Mouse (Mus musculus) limb, embryonic 10.5 days (tissue): ENCODE measurements around the gene Atp1b3. TPM values are rescaled to one million over a fixed set of nuclear protein-coding genes. Genes with fewer than 3 reads are reported as not detected.

ENCODE experiments used
- DNase-seq: peaks from one replicate; pipeline ENCODE4 v3.0.0-alpha.2; 2017; ENCODE audit warnings: low spot score
- H3K27ac ChIP-seq: fragments of 300-500 bp; sonication (generic); 2 replicates; pipeline ENCODE4 v1.5.1; 2016; ENCODE audit warnings: mild to moderate bottlenecking
- H3K27me3 ChIP-seq: fragments of 300-500 bp; sonication (generic); 2 replicates; pipeline ENCODE4 v1.6.1; 2016; ENCODE audit warnings: low read depth, mild to moderate bottlenecking; ENCODE audit not compliant: poor library complexity, severe bottlenecking
- H3K36me3 ChIP-seq: fragments of 300-500 bp; sonication (generic); 2 replicates; pipeline ENCODE4 v1.6.1; 2016; ENCODE audit warnings: mild to moderate bottlenecking, moderate library complexity
- H3K4me1 ChIP-seq: fragments of 300-500 bp; sonication (generic); 2 replicates; pipeline ENCODE4 v1.6.1; 2016
- H3K4me3 ChIP-seq: fragments of 300-500 bp; sonication (generic); 2 replicates; pipeline ENCODE4 v1.5.1; 2016; ENCODE audit warnings: mild to moderate bottlenecking, moderate library complexity
- H3K9me3 ChIP-seq: fragments of 300-500 bp; sonication (generic); replicated peaks from 2 replicates; pipeline ENCODE4 v1.6.1; 2016; ENCODE audit warnings: mild to moderate bottlenecking
- WGBS: fragments of 180-500 bp; shearing (Covaris S2); methylation state at CpG from one replicate; pipeline ENCODE4 v1.1.7; 2016; 5-methylcytosine and 5-hydroxymethylcytosine counted together
- polyA plus RNA-seq: library from polyadenylated mRNA; unstranded; fragments of >200 nt; fragmentation: Nextera tagmentation; extraction: Ambion mirVana; gene quantifications from 2 replicates; pipeline ENCODE4 v1.2.1, GENCODE M21; 2016

Gene Atp1b3
- polyA plus RNA-seq, 1 experiment from 2014 or later = 148 TPM

DNA sequence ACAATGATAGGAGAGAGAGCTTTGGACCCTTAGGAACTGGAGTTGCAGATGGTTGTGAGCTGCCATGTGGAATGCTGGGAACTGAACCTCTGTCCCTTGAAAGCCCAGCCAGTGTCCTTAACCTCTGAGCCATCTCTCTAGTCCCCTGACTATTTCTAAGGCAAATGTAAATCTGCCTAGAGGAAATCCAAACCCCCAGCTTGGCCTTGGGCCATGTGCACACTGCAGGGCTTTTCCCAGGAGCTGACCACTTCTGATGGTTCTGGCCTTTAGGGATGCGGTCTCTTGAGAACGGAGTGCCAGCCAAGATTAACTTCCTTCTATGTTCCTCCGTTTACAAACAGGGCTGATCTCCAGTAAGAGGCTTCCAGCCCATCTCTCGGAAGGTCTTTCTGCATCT, 18.5 kb upstream of the Atp1b3 start:
- no peaks in the 10 kb centered on the region for H3K9me3 ChIP-seq
- peaks cover 30% of the 10 kb centered on the region for H3K4me1 ChIP-seq
- DNase-seq = no peak
- H3K4me3 ChIP-seq = no peak overlapping the region
- H3K36me3 ChIP-seq = no peaks in the 10 kb centered on the region
- no peaks in the 10 kb centered on the region for H3K27me3 ChIP-seq
- no peak overlapping the region for H3K27ac ChIP-seq
- 86% methylated on average over 4 of the region's 4 CpGs for WGBS

DNA sequence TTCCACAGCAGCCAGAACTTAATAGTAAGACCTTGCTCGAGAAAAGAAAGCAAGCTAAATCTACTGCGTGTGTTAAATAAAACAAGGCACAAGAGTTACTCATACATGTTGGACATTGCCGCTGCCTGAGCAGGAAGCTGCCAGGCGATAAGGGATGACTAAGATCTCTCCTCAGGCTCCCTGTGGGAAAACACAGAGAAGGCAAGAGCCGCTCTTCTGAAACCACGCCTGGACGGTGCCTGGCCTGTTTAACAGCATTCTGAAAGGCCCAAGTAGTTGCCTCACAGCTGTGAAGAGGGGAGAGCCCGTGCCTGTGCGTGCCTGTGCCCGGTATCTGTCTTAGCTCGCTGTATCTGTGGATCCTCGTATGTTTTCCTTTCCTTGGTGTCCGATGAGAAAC, 17.2 kb upstream of the Atp1b3 start:
- 79% methylated on average over 13 of the region's 13 CpGs for WGBS
- DNase-seq = no peak
- peaks cover 30% of the 10 kb centered on the region for H3K4me1 ChIP-seq

DNA sequence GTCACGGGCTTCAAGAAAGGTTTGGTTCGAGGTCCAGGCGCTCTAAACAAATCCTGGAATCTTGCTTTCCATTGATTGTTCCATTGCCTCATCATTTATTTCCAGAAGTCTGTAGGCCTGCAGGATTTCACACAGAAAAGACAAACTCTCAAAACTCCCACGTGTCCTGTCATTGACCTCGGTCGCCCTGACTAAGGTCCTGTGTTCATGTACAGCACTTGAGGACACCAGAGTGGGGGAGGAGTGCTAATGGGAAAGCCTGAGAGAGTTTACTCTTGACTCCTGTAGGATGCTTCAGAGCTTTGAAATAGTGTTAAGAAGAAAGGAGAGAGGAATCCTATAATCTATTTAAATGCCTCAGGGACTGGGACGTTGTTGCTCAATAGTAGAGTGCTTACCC, 15.3 kb upstream of the Atp1b3 start:
- WGBS = 81% methylated on average over 7 of the region's 7 CpGs
- Histone ChIP-seq H3K4me3 (no peak overlapping the region), H3K27ac (no peak overlapping the region)

More for the DNA sequence above, 17.2 kb upstream of the Atp1b3 start:
- Histone ChIP-seq H3K36me3 (no peaks in the 10 kb centered on the region), H3K27me3 (no peaks in the 10 kb centered on the region), H3K4me3 (no peak overlapping the region), H3K9me3 (no peaks in the 10 kb centered on the region), H3K27ac (no peak overlapping the region)

DNA sequence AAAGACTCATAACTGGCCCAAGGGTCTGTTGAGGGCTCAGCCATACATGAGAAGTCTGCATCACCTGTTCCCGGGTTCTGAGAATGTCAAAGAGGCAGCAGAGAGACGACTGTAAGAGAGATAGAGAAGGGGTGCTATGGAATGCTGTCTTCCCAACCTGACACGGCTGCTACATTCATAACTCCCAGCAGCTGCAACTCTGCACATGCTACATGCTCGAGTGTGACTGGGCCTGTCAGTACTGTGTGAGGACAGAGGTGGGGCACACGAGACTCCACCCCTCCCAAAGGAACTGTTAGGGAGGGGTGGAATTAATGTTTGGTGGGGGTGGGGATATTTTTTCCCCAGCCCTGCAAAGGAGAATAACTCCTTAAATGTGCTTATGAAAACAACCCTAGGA, 14.5 kb upstream of the Atp1b3 start:
- DNase-seq = no peak
- Histone ChIP-seq H3K4me1 (peaks cover 7% of the 10 kb centered on the region), H3K36me3 (no peaks in the 10 kb centered on the region), H3K27me3 (no peaks in the 10 kb centered on the region), H3K27ac (no peak overlapping the region), H3K4me3 (no peak overlapping the region), H3K9me3 (no peaks in the 10 kb centered on the region)
- 76% methylated on average over 5 of the region's 5 CpGs for WGBS

More for the DNA sequence above, 15.3 kb upstream of the Atp1b3 start:
- no peaks in the 10 kb centered on the region for H3K36me3 ChIP-seq
- DNase-seq = no peak
- no peaks in the 10 kb centered on the region for H3K9me3 ChIP-seq
- peaks cover 12% of the 10 kb centered on the region for H3K4me1 ChIP-seq
- H3K27me3 ChIP-seq = no peaks in the 10 kb centered on the region

DNA sequence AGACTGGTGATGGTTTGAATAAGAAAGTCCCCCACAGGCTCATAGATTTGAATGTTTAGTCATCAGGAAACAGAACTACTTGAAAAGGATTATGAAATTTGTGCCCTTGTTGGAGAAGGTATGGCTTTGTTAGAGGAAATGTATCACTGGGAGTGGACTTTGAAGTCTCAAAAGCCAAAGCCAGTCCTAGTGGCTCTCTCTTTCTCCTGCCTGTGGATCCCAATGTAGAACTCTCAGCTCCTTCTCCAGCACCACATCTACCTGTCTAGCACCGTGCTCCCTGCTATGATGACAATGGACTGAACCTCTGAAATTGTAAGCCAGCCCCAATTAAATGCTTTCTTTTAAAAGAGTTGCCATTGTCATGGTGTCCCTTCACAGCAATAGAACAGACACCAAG, 12.9 kb upstream of the Atp1b3 start:
- Histone ChIP-seq H3K9me3 (no peaks in the 10 kb centered on the region), H3K36me3 (no peaks in the 10 kb centered on the region), H3K4me1 (no peaks in the 10 kb centered on the region), H3K27me3 (no peaks in the 10 kb centered on the region), H3K27ac (no peak overlapping the region), H3K4me3 (no peak overlapping the region)
- WGBS = 92% methylated on average over 1 of the region's 1 CpGs
- no peak for DNase-seq

DNA sequence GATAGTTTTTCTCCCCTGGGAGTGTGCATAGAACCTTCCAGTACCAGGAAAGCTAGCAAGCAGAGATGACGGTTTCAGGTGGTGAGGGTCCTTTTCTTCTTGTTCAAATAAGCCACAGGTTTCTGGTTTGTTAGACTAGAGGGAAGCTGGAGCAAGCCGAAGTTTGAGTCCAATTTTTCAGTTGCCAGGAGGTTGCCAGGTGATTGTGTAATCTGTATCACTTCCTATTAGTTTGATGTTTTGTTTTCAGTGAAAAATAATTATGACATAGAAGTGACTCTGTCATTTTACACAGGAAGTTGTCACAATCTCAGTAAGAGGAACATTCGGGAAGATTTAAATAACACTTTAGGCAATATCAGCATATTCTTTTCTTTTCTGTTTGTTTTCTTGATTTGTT, 11.6 kb upstream of the Atp1b3 start:
- Histone ChIP-seq H3K4me3 (no peak overlapping the region), H3K27me3 (no peaks in the 10 kb centered on the region), H3K9me3 (no peaks in the 10 kb centered on the region), H3K27ac (no peak overlapping the region), H3K36me3 (no peaks in the 10 kb centered on the region), H3K4me1 (no peaks in the 10 kb centered on the region)
- DNase-seq = no peak
- 92% methylated on average over 3 of the region's 3 CpGs for WGBS

DNA sequence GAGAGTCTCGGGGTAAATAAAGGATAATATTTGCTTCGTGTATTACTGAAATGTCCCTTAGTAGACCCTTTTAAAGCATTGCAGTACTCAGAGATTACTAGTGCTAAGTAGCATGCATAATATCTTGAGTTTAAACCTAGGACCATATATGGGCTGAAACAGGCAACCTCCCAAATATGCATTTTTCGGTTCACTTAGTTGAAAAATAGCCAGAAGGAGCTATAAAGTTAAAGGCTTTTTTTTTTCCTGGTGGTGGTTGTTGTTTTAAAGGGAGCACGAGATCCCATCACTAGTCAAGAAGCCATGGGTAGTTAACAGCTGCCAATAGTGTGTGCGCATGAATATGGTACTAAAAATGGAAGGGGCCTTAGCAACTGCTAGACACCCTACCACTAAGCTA, 6.8 kb upstream of the Atp1b3 start:
- H3K27ac ChIP-seq = no peak overlapping the region
- H3K9me3 ChIP-seq = no peaks in the 10 kb centered on the region
- H3K4me3 ChIP-seq = no peak overlapping the region
- 90% methylated on average over 5 of the region's 5 CpGs for WGBS
- no peaks in the 10 kb centered on the region for H3K27me3 ChIP-seq
- peaks cover 6% of the 10 kb centered on the region; the same call in 1 of the 2 replicates for H3K4me1 ChIP-seq
- H3K36me3 ChIP-seq = no peaks in the 10 kb centered on the region
- no peak for DNase-seq

DNA sequence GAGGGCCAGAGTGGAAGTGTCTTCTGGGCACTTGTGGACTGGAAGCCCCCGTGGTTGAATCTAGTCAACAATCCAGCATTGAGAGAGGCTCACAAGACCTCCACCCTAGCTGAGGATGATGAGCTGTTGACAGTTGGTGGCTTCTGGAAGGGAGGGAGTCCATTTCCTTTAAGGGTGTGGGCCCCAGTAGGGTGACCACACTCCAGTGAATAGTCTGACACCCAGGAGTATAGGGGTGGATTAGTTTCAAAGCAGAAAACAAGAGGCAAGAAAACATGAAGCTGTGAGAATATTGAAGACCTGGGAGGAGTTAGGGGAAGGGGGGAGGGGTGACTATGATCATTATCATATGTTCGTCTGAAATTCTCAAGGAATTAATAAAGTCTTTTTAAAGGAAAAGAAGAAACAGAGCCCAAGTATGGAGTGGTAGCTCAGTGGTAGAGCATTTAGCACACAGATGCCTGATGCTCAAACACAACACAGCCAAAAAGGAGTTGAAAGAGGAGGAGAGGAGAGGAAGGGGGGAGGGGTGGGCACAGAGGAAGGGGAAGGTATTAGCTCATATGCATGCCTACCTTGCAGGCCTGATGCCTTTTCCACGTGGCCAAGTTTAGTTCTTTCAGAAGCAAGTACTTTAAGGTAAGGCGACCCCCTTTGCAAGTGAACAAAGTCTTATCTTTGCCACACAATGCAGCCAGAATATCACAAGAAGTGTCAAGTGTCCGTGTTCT, 5.6 kb upstream of the Atp1b3 start:
- no peaks in the 10 kb centered on the region for H3K27me3 ChIP-seq
- WGBS = 64% methylated on average over 5 of the region's 5 CpGs
- H3K9me3 ChIP-seq = no peaks in the 10 kb centered on the region
- peaks cover 6% of the 10 kb centered on the region; the same call in 1 of the 2 replicates for H3K4me1 ChIP-seq
- H3K4me3 ChIP-seq = no peak overlapping the region
- no peak overlapping the region for H3K27ac ChIP-seq
- no peaks in the 10 kb centered on the region for H3K36me3 ChIP-seq
- no peak for DNase-seq

DNA sequence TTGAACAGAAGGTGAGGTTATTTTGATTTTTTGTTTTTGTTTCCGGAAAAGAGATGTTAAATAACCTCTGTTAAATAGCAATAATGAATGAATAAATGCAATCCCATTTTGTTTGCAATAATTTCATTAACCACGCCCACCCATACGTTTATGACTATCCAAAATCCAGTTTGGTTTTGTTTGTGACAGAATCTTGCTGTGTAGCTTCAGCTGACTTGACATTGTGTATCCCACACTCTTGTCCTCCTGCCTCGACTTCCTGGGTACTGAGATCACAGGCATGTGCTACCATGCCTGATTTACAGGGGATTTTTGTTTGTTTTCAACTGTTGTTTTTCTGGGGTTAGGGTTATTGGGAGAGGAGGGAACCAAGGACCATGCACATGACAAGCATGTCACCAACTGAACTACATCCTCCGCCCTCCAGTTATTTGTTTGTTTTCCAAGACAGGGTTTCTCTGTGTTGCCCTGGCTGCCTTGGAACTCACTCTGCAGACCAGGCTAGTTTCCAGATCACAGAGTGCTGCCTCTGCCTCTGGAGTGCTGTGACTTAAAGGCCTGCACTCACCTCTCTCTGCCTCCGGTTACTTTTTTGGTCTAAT, 1.1 kb upstream of the Atp1b3 start:
- no peaks in the 10 kb centered on the region for H3K9me3 ChIP-seq
- peaks cover 35% of the 10 kb centered on the region for H3K4me1 ChIP-seq
- no peaks in the 10 kb centered on the region for H3K27me3 ChIP-seq
- H3K27ac ChIP-seq = no peak overlapping the region
- WGBS = 76% methylated on average over 6 of the region's 6 CpGs
- no peak overlapping the region for H3K4me3 ChIP-seq
- no peak for DNase-seq
- no peaks in the 10 kb centered on the region for H3K36me3 ChIP-seq

DNA sequence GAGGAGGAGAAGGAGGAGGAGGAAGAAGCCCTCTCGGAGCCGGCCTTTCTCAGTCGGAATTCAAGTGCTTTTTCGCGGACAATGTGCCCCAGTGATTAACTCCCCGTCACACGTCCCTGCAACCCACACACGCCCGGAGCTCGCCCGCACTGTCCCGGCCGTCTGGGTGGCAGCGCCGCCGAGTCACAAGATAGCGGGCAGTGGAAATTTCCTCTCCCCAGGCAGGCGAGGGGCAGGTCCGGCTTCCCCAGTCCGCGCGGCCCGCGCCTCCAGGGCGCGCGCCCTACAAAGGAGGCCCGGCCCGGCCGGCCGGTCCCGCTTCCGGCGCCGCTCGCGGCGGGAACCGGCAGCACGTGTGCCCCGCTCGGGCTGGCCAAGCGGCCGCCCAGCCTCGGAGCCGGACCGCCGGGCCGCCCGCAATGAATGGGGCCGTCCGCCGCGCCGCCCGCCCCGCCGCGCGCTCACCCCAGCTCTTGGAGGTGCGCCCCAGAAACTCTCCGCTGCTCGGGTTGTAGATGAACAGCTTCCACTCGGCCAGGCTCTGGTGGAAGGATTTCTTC, 581 bp downstream of the Atp1b3 start:
- peaks cover 34% of the 10 kb centered on the region for H3K4me1 ChIP-seq
- H3K36me3 ChIP-seq = peaks cover 4% of the 10 kb centered on the region
- no peaks in the 10 kb centered on the region for H3K27me3 ChIP-seq
- no peaks in the 10 kb centered on the region for H3K9me3 ChIP-seq
- peak overlapping the region; percentile 90 for H3K4me3 ChIP-seq
- peak; percentile 77 for DNase-seq
- H3K27ac ChIP-seq = peak overlapping the region; percentile 95
- WGBS = under 1% methylated on average over 64 of the region's 64 CpGs

DNA sequence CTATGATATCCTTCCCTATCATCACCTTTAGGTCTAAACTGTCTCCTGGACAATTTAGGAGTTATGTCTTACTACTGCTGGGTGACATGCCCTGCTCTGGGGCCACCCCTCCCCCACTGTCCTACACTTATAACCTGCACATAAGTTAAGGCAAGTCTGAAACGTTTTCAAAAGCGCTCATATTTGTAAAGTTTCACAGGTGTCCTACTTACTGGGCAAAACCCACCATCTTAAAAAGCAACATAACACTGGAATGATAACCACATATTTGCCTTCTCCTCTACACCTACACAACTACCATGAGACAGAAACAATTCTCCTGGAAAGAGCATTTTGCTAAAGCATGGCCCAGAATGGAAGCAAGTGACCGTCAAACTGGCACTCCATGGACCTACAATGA, 4.2 kb downstream of the Atp1b3 start:
- no peak overlapping the region for H3K4me3 ChIP-seq
- no peak for DNase-seq
- peaks cover 34% of the 10 kb centered on the region for H3K4me1 ChIP-seq
- H3K27ac ChIP-seq = no peak overlapping the region
- 94% methylated on average over 3 of the region's 3 CpGs for WGBS
- peaks cover 21% of the 10 kb centered on the region for H3K36me3 ChIP-seq
- no peaks in the 10 kb centered on the region for H3K9me3 ChIP-seq
- H3K27me3 ChIP-seq = no peaks in the 10 kb centered on the region

DNA sequence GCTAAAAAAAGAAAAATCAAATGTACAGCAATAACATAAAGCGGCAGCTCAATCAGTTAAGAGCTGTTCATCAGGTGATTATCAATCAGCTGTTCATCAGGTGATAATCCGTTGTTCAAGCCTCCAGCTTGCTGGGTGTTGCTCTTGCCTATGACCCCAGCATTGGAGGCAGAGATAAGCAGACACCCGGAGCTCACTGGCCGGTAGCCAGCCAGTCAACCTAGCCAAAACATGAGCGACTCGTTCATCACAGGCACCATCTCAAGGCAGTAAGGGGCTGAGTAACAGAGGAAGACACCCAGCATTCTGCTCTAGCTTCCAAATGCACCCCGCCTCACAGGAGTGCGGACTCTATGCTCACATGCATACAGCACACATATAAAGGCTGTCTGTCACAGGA, 10.4 kb downstream of the Atp1b3 start:
- no peak for DNase-seq
- no peaks in the 10 kb centered on the region for H3K4me1 ChIP-seq
- no peak overlapping the region for H3K27ac ChIP-seq
- no peak overlapping the region for H3K4me3 ChIP-seq
- H3K9me3 ChIP-seq = no peaks in the 10 kb centered on the region
- H3K27me3 ChIP-seq = no peaks in the 10 kb centered on the region
- H3K36me3 ChIP-seq = peaks cover 43% of the 10 kb centered on the region
- 83% methylated on average over 8 of the region's 8 CpGs for WGBS

DNA sequence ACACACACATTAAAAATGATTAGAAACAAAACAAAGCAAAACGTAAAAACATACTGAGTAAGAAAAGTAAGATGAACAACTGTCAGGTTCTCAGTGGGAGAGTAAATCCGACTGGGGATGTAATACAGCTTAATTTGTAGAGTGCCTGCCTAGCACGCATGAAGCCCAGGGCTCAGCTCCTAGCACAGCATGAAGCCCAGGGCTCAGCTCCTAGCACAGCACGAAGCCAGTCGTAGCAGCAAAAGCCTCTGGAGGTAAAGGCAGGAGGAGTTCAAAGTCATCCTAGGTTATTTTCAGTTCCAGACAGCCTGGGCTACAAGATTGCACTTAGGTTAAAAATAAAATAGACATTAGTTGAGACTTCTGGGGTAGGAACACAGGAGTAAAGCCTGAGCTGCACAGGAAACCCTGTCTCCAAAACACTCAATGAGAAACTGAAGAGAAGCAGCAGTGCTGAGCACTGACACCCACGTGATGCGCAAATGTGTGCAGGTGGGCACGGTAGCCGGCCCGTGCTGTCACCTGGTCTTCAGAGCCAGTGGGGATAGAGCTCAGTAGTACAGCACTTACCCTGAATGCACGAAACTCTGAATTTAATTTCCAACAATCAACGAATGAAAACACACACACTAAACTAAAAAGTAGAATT, 11.0 kb downstream of the Atp1b3 start:
- Histone ChIP-seq H3K9me3 (no peaks in the 10 kb centered on the region), H3K4me3 (no peak overlapping the region), H3K36me3 (peaks cover 37% of the 10 kb centered on the region), H3K4me1 (no peaks in the 10 kb centered on the region), H3K27me3 (no peaks in the 10 kb centered on the region), H3K27ac (no peak overlapping the region)
- DNase-seq = no peak
- 87% methylated on average over 12 of the region's 12 CpGs for WGBS
